Mouse (Mus musculus): Measurements from ENCODE around the gene Chchd6. TPM values are rescaled to one million over a fixed set of nuclear protein-coding genes. Genes with fewer than 3 reads are reported as not detected.

Chchd6 gene
- polyA plus RNA-seq, 1 experiment, result 18.6 TPM

GRCm38 (mm10) chr6:89348363-89348762 is 247.1 kb downstream of the Chchd6 start:
- 83% methylated on average over 9 of the region's 9 CpGs for WGBS
- no peak for DNase-seq (ENCODE audit: low read depth, low spot score)

- WGBS, result 44% methylated on average over 1 of the region's 1 CpGs
- DNase-seq (ENCODE audit: low read depth, low spot score), result no peak
Measured at GRCm38 (mm10) chr6:89347792-89348191, 247.7 kb downstream of the Chchd6 start.

- DNase-seq (ENCODE audit: low read depth, low spot score), result no peak
- WGBS, result 100% methylated on average over 1 of the region's 1 CpGs
Measured at GRCm38 (mm10) chr6:89345855-89346254, 249.6 kb downstream of the Chchd6 start.

GRCm38 (mm10) chr6:89345486-89345785 is 250.0 kb downstream of the Chchd6 start:
- DNase-seq (ENCODE audit: low read depth, low spot score), result no peak
- 67% methylated on average over 3 of the region's 3 CpGs for WGBS

- no peak for DNase-seq (ENCODE audit: low read depth, low spot score)
- 61% methylated on average over 10 of the region's 10 CpGs for WGBS
Measured at GRCm38 (mm10) chr6:89344613-89345485, 250.6 kb downstream of the Chchd6 start.

GRCm38 (mm10) chr6:89341981-89342380 is 253.5 kb downstream of the Chchd6 start:
- 85% methylated on average over 4 of the region's 4 CpGs for WGBS
- DNase-seq (ENCODE audit: low read depth, low spot score), result no peak

GRCm38 (mm10) chr6:89339447-89339846 is 256.0 kb downstream of the Chchd6 start:
- no peak for DNase-seq (ENCODE audit: low read depth, low spot score)
- WGBS, result 86% methylated on average over 2 of the region's 2 CpGs

GRCm38 (mm10) chr6:89338733-89339132 is 256.7 kb downstream of the Chchd6 start:
- DNase-seq (ENCODE audit: low read depth, low spot score), result no peak
- 97% methylated on average over 8 of the region's 8 CpGs for WGBS

GRCm38 (mm10) chr6:89337574-89337973 is 257.9 kb downstream of the Chchd6 start:
- DNase-seq (ENCODE audit: low read depth, low spot score), result no peak
- WGBS, result 90% methylated on average over 9 of the region's 9 CpGs

- DNase-seq (ENCODE audit: low read depth, low spot score), result no peak
- WGBS, result 90% methylated on average over 12 of the region's 12 CpGs
Measured at GRCm38 (mm10) chr6:89333964-89334702, 261.3 kb downstream of the Chchd6 start.

Other genes with a start within 250 kb of the Chchd6 start
- gene Plxna1, start 233.0 kb downstream of the Chchd6 start, polyA plus RNA-seq (2012; rRNA removed), result 14.0 and 27.0 TPM in 2 replicates
- gene Txnrd3, start 48.3 kb upstream of the Chchd6 start, polyA plus RNA-seq (2012; rRNA removed), result 2.7 and 3.2 TPM in 2 replicates
- gene Vmn1r40, start 111.9 kb upstream of the Chchd6 start, polyA plus RNA-seq (2012; rRNA removed), result not detected in 2 replicates
- not detected in 2 replicates for gene Vmn1r41, start 145.1 kb upstream of the Chchd6 start, polyA plus RNA-seq (2012; rRNA removed)

All from large intestine, adult 2 months (tissue).